In genomic region chr1:64631526-64631925, GRCm38 (mm10) we compare ENCODE assay signal across 27 mouse cellular contexts. TPM values are rescaled to one million over a fixed set of nuclear protein-coding genes. Genes with fewer than 3 reads are reported as not detected.
DNase-seq lines count a peak whose midpoint lies in the region; ATAC-seq and TF ChIP-seq lines count a peak whose summit lies in the region.
"Had no signal": no experiment of that assay in that cellular context is flagged by ENCODE, and none has a peak within 500 bp of the region (broad histone marks: within the 10 kb centered on the region; RNA-seq: fewer than 3 reads in every experiment).

No protein-coding gene starts in this region.

- H3K4me1 ChIP-seq in forebrain, postnatal 0 days (ENCODE audit: insufficient read depth) = peaks cover 5% of the 10 kb centered on the region; the same call in 1 of the 2 replicates
- no peaks in the 10 kb centered on the region for H3K4me1 ChIP-seq in forebrain, embryonic 11.5 days (replicated peaks; ENCODE audit: control insufficient read depth, insufficient read depth, low read length)
- H3K4me1 ChIP-seq in midbrain, postnatal 0 days (ENCODE audit: insufficient read depth, low read length) = no peaks in the 10 kb centered on the region
- no peaks in the 10 kb centered on the region for H3K4me1 ChIP-seq in midbrain, embryonic 16.5 days (ENCODE audit: control insufficient read depth, insufficient read depth, low read length)
- H3K4me1 ChIP-seq in embryonic fibroblast, embryonic 13.5 days (ENCODE audit: control insufficient read depth, insufficient read depth, low read length) = no peaks in the 10 kb centered on the region
- H3K4me1 ChIP-seq: embryonic facial prominence, embryonic 12.5 days; embryonic facial prominence, embryonic 15.5 days; hindbrain, embryonic 10.5 days; hindbrain, embryonic 13.5 days had no signal

- H3K9ac ChIP-seq in forebrain, postnatal 0 days = no peak overlapping the region
- H3K9ac ChIP-seq in forebrain, embryonic 11.5 days (ENCODE audit: low read length) = no peak overlapping the region
- H3K9ac ChIP-seq in midbrain, postnatal 0 days (replicated peaks; ENCODE audit: low read length, poor library complexity, severe bottlenecking) = no peak overlapping the region
- H3K9ac ChIP-seq in midbrain, embryonic 16.5 days (ENCODE audit: low read depth, low read length) = no peak overlapping the region
- H3K9ac ChIP-seq: embryonic facial prominence, embryonic 12.5 days; embryonic facial prominence, embryonic 15.5 days; heart, embryonic 12.5 days; heart, embryonic 15.5 days; hindbrain, embryonic 13.5 days had no signal

- ATAC-seq in forebrain, postnatal 0 days = peak; percentile 59; the same call in 1 of the 2 replicates
- no peak for ATAC-seq in forebrain, embryonic 11.5 days (replicated peaks; ENCODE audit: low FRiP score)
- ATAC-seq in midbrain, postnatal 0 days (ENCODE audit: low FRiP score) = no peak
- no peak for ATAC-seq in midbrain, embryonic 16.5 days
- ATAC-seq: activated CD4-positive, CD25-positive, alpha-beta regulatory T cell, adult 4 months; CD4-positive, CD25-positive, alpha-beta regulatory T cell, adult 4 months; intestine, embryonic 16.5 days had no signal

- no peaks in the 10 kb centered on the region for H3K9me3 ChIP-seq in forebrain, postnatal 0 days (ENCODE audit: low read length)
- H3K9me3 ChIP-seq in forebrain, embryonic 11.5 days (ENCODE audit: control insufficient read depth, low read length) = no peaks in the 10 kb centered on the region
- H3K9me3 ChIP-seq in midbrain, postnatal 0 days (ENCODE audit: low read length) = no peaks in the 10 kb centered on the region
- H3K9me3 ChIP-seq in midbrain, embryonic 16.5 days (replicated peaks; ENCODE audit: control insufficient read depth, low read length, poor library complexity, severe bottlenecking) = no peaks in the 10 kb centered on the region
- H3K9me3 ChIP-seq: embryonic facial prominence, embryonic 12.5 days; embryonic facial prominence, embryonic 15.5 days; heart, embryonic 12.5 days; heart, embryonic 15.5 days; hindbrain, embryonic 10.5 days; hindbrain, embryonic 13.5 days had no signal

- peak; percentile 24 for DNase-seq in forebrain, postnatal 0 days
- no peak for DNase-seq in forebrain, embryonic 11.5 days (ENCODE audit: low spot score)
- DNase-seq in midbrain, postnatal 0 days (ENCODE audit: low spot score) = peak; percentile 31
- no peak for DNase-seq in right cerebral cortex, postnatal 14 days
- DNase-seq: adrenal gland, adult 8-10 months; adrenal gland, postnatal 25 days; cerebellum, adult 11 months; cerebellum, adult 2 months; cerebellum, adult 9-11 months; cerebellum, postnatal 25 days; gastrocnemius, postnatal 25 days; heart, adult 18-20 months; heart, postnatal 10 days; heart, postnatal 36 days; kidney, adult 18-20 months had no signal

- H3K27ac ChIP-seq in forebrain, postnatal 0 days (ENCODE audit: low read depth, low read length) = no peak overlapping the region
- no peak overlapping the region for H3K27ac ChIP-seq in forebrain, embryonic 11.5 days (ENCODE audit: low read depth, low read length)
- no peak overlapping the region for H3K27ac ChIP-seq in midbrain, postnatal 0 days (ENCODE audit: low read depth, low read length)
- no peak overlapping the region for H3K27ac ChIP-seq in midbrain, embryonic 16.5 days (ENCODE audit: low read length)
- H3K27ac ChIP-seq in embryonic fibroblast, embryonic 13.5 days (ENCODE audit: insufficient read depth, low read length) = 0 out of 2 replicates have a peak overlapping the region, but pooled peaks have one; percentile 26
- H3K27ac ChIP-seq: embryonic facial prominence, embryonic 12.5 days; embryonic facial prominence, embryonic 15.5 days; heart, embryonic 15.5 days; hindbrain, embryonic 10.5 days; hindbrain, embryonic 13.5 days had no signal

- H3K4me3 ChIP-seq in forebrain, postnatal 0 days (ENCODE audit: low read depth, low read length) = no peak overlapping the region
- no peak overlapping the region for H3K4me3 ChIP-seq in forebrain, embryonic 11.5 days (ENCODE audit: low read depth, low read length)
- no peak overlapping the region for H3K4me3 ChIP-seq in midbrain, postnatal 0 days (ENCODE audit: low read depth, low read length)
- H3K4me3 ChIP-seq in midbrain, embryonic 16.5 days (ENCODE audit: low read depth, low read length) = no peak overlapping the region
- H3K4me3 ChIP-seq in embryonic fibroblast, embryonic 13.5 days (ENCODE audit: insufficient read depth, low read length) = no peak overlapping the region
- H3K4me3 ChIP-seq: embryonic facial prominence, embryonic 12.5 days; embryonic facial prominence, embryonic 15.5 days; erythroblast, embryonic 14.5 days; heart, embryonic 12.5 days; heart, embryonic 15.5 days; hindbrain, embryonic 10.5 days; hindbrain, embryonic 13.5 days had no signal

- WGBS in forebrain, postnatal 0 days = 42% methylated on average over 5 of the region's 5 CpGs
- 87% methylated on average over 5 of the region's 5 CpGs for WGBS in forebrain, embryonic 11.5 days
- WGBS in midbrain, postnatal 0 days = 66% methylated on average over 5 of the region's 5 CpGs
- 67% methylated on average over 5 of the region's 5 CpGs for WGBS in midbrain, embryonic 16.5 days

- no peaks in the 10 kb centered on the region for H3K36me3 ChIP-seq in forebrain, postnatal 0 days (ENCODE audit: insufficient read depth)
- H3K36me3 ChIP-seq in forebrain, embryonic 11.5 days (ENCODE audit: control insufficient read depth, insufficient read depth, low read length) = no peaks in the 10 kb centered on the region
- H3K36me3 ChIP-seq in midbrain, postnatal 0 days (ENCODE audit: insufficient read depth, low read length) = no peaks in the 10 kb centered on the region
- no peaks in the 10 kb centered on the region for H3K36me3 ChIP-seq in midbrain, embryonic 16.5 days (ENCODE audit: control insufficient read depth, insufficient read depth, low read length)
- H3K36me3 ChIP-seq: embryonic facial prominence, embryonic 12.5 days; embryonic facial prominence, embryonic 15.5 days; heart, embryonic 12.5 days; heart, embryonic 15.5 days; hindbrain, embryonic 10.5 days; hindbrain, embryonic 13.5 days had no signal

- H3K27me3 ChIP-seq in forebrain, postnatal 0 days (ENCODE audit: insufficient read depth, low read length) = no peaks in the 10 kb centered on the region
- H3K27me3 ChIP-seq in forebrain, embryonic 11.5 days (ENCODE audit: control insufficient read depth, insufficient read depth, low read length) = no peaks in the 10 kb centered on the region
- H3K27me3 ChIP-seq in midbrain, postnatal 0 days (ENCODE audit: insufficient read depth, low read length) = no peaks in the 10 kb centered on the region
- no peaks in the 10 kb centered on the region for H3K27me3 ChIP-seq in midbrain, embryonic 16.5 days (ENCODE audit: control insufficient read depth, insufficient read depth, low read depth, low read length)
- H3K27me3 ChIP-seq: embryonic facial prominence, embryonic 12.5 days; embryonic facial prominence, embryonic 15.5 days; heart, embryonic 12.5 days; heart, embryonic 15.5 days; hindbrain, embryonic 13.5 days had no signal

- TF ChIP-seq POLR2A in embryonic fibroblast, embryonic 13.5 days (IDR thresholded peaks at IDR 0.05; ENCODE audit: low read depth, low read length) = no peak

- no peak overlapping the region for H3K4me2 ChIP-seq in forebrain, postnatal 0 days (ENCODE audit: low read depth)
- no peak overlapping the region for H3K4me2 ChIP-seq in forebrain, embryonic 11.5 days (ENCODE audit: low read depth, low read length, severe bottlenecking)
- no peak overlapping the region for H3K4me2 ChIP-seq in midbrain, postnatal 0 days (ENCODE audit: low read depth, low read length, poor library complexity, severe bottlenecking)
- H3K4me2 ChIP-seq in midbrain, embryonic 16.5 days (ENCODE audit: low read length) = no peak overlapping the region
- H3K4me2 ChIP-seq: embryonic facial prominence, embryonic 12.5 days; embryonic facial prominence, embryonic 15.5 days; heart, embryonic 12.5 days; heart, embryonic 15.5 days; hindbrain, embryonic 13.5 days had no signal

- TF ChIP-seq CTCF in forebrain, postnatal 0 days (IDR thresholded peaks at IDR 0.05; ENCODE audit: low read depth) = no peak
- TF ChIP-seq CTCF in midbrain, postnatal 0 days (IDR thresholded peaks at IDR 0.05) = no peak
- TF ChIP-seq CTCF in embryonic fibroblast, embryonic 13.5 days (IDR thresholded peaks at IDR 0.05; ENCODE audit: borderline replicate concordance, insufficient read depth, low read length) = no peak

RNA-seq across cellular contexts. Expression of gene Mettl21a, which starts 14.5 kb away (rescaled TPM):
- 16.6 and 17.0 TPM in 2 replicates for total RNA-seq in forebrain, postnatal 0 days (2014; rRNA removed)
- 8.1 and 11.8 TPM in 2 replicates for polyA plus RNA-seq in forebrain, postnatal 0 days (2015; fragmentation: Nextera tagmentation; extraction: Ambion mirVana)
- polyA plus RNA-seq in forebrain, embryonic 11.5 days (2014; fragmentation: Nextera tagmentation; extraction: Ambion mirVana) = 20.8 and 22.8 TPM in 2 replicates
- 9.4 and 12.1 TPM in 2 replicates for total RNA-seq in midbrain, postnatal 0 days (2014; rRNA removed)
- 10.8 and 13.3 TPM in 2 replicates for polyA plus RNA-seq in midbrain, postnatal 0 days (2015; fragmentation: Nextera tagmentation; extraction: Ambion mirVana)
- 19.9 and 20.2 TPM in 2 replicates for polyA plus RNA-seq in midbrain, embryonic 16.5 days (2015; fragmentation: Nextera tagmentation; extraction: Ambion mirVana)
- polyA plus RNA-seq in embryonic fibroblast, embryonic 13.5 days (2011; ENCODE audit: insufficient read length, low read depth, missing spikeins) = 27.9 and 29.3 TPM in 2 replicates

RNA-seq across cellular contexts. Expression of gene Ccnyl1, which starts 58.7 kb away (rescaled TPM):
- 20.3 and 24.7 TPM in 2 replicates for total RNA-seq in forebrain, postnatal 0 days (2014; rRNA removed)
- 3.1 and 3.4 TPM in 2 replicates for polyA plus RNA-seq in forebrain, postnatal 0 days (2015; fragmentation: Nextera tagmentation; extraction: Ambion mirVana)
- 10.6 and 12.2 TPM in 2 replicates for polyA plus RNA-seq in forebrain, embryonic 11.5 days (2014; fragmentation: Nextera tagmentation; extraction: Ambion mirVana)
- total RNA-seq in midbrain, postnatal 0 days (2014; rRNA removed) = 14.6 and 36.6 TPM in 2 replicates
- polyA plus RNA-seq in midbrain, postnatal 0 days (2015; fragmentation: Nextera tagmentation; extraction: Ambion mirVana) = 2.9 and 4.1 TPM in 2 replicates
- 3.6 and 4.9 TPM in 2 replicates for polyA plus RNA-seq in midbrain, embryonic 16.5 days (2015; fragmentation: Nextera tagmentation; extraction: Ambion mirVana)
- 67.5 and 92.0 TPM in 2 replicates for polyA plus RNA-seq in embryonic fibroblast, embryonic 13.5 days (2011; ENCODE audit: insufficient read length, low read depth, missing spikeins)

Comparison
In these comparisons a context has a peak if more than half of its experiments do, and no peak if none do; other contexts are left out.
1. DNase-seq: peak in forebrain, postnatal 0 days (single experiment) and midbrain, postnatal 0 days (single experiment); none in forebrain, embryonic 11.5 days (single experiment) and right cerebral cortex, postnatal 14 days (single experiment).